Mouse (Mus musculus): ENCODE data around the gene Rplp2.
"Not testable (repeated sequence)": the region's sequence is repeated elsewhere in the genome, so short reads cannot be mapped to it uniquely, and the experiment has no call there.

Gene Rplp2

GRCm38 (mm10) chr7:141435856-141436522 is 11.2 kb upstream of the Rplp2 start:
- H3K36me3 ChIP-seq (ENCODE audit: control insufficient read depth, insufficient read depth, low read length, poor library complexity, severe bottlenecking) = peaks cover 5% of the 10 kb centered on the region
- no peak for DNase-seq (ENCODE audit: low read depth, low spot score)

GRCm38 (mm10) chr7:141436523-141436892 is 10.7 kb upstream of the Rplp2 start:
- H3K27me3 ChIP-seq (ENCODE audit: control insufficient read depth, insufficient read depth, low read length, poor library complexity, severe bottlenecking) = no peaks in the 10 kb centered on the region
- DNase-seq (ENCODE audit: low read depth, low spot score) = no peak
- peaks cover 5% of the 10 kb centered on the region for H3K36me3 ChIP-seq (ENCODE audit: control insufficient read depth, insufficient read depth, low read length, poor library complexity, severe bottlenecking)

More at GRCm38 (mm10) chr7:141435856-141436522, 11.2 kb upstream of the Rplp2 start:
- H3K27me3 ChIP-seq (ENCODE audit: control insufficient read depth, insufficient read depth, low read length, poor library complexity, severe bottlenecking) = no peaks in the 10 kb centered on the region

- DNase-seq (ENCODE audit: low read depth, low spot score) = peak; percentile 81
- H3K36me3 ChIP-seq (ENCODE audit: control insufficient read depth, insufficient read depth, low read length, poor library complexity, severe bottlenecking) = peaks cover 1% of the 10 kb centered on the region
- H3K27me3 ChIP-seq (ENCODE audit: control insufficient read depth, insufficient read depth, low read length, poor library complexity, severe bottlenecking) = no peaks in the 10 kb centered on the region
These were observed 9.7 kb upstream of the Rplp2 start, which contains the start of gene Slc25a22 for GRCm38 (mm10) chr7:141437178-141438120. TSS of gene Slc25a22 (minus strand) at chr7:141437892.

- Histone ChIP-seq H3K27me3 (ENCODE audit: control insufficient read depth, insufficient read depth, low read length, poor library complexity, severe bottlenecking) (no peaks in the 10 kb centered on the region), H3K36me3 (ENCODE audit: control insufficient read depth, insufficient read depth, low read length, poor library complexity, severe bottlenecking) (no peaks in the 10 kb centered on the region; the same call in 1 of the 2 replicates)
- DNase-seq (ENCODE audit: low read depth, low spot score) = no peak
These were observed 8.8 kb upstream of the Rplp2 start for GRCm38 (mm10) chr7:141438201-141438968.

- H3K27me3 ChIP-seq (ENCODE audit: control insufficient read depth, insufficient read depth, low read length, poor library complexity, severe bottlenecking) = no peaks in the 10 kb centered on the region
- DNase-seq (ENCODE audit: low read depth, low spot score) = no peak
- H3K36me3 ChIP-seq (ENCODE audit: control insufficient read depth, insufficient read depth, low read length, poor library complexity, severe bottlenecking) = no peaks in the 10 kb centered on the region
These were observed 8.0 kb upstream of the Rplp2 start for GRCm38 (mm10) chr7:141439140-141439679.

GRCm38 (mm10) chr7:141439811-141440210 is 7.4 kb upstream of the Rplp2 start:
- Histone ChIP-seq H3K36me3 (ENCODE audit: control insufficient read depth, insufficient read depth, low read length, poor library complexity, severe bottlenecking) (no peaks in the 10 kb centered on the region), H3K27me3 (ENCODE audit: control insufficient read depth, insufficient read depth, low read length, poor library complexity, severe bottlenecking) (no peaks in the 10 kb centered on the region)
- DNase-seq (ENCODE audit: low read depth, low spot score) = no peak

GRCm38 (mm10) chr7:141440613-141441012 is 6.6 kb upstream of the Rplp2 start:
- Histone ChIP-seq H3K36me3 (ENCODE audit: control insufficient read depth, insufficient read depth, low read length, poor library complexity, severe bottlenecking) (no peaks in the 10 kb centered on the region), H3K27me3 (ENCODE audit: control insufficient read depth, insufficient read depth, low read length, poor library complexity, severe bottlenecking) (no peaks in the 10 kb centered on the region)
- DNase-seq (ENCODE audit: low read depth, low spot score) = peak; percentile 72

GRCm38 (mm10) chr7:141441460-141441859 is 5.7 kb upstream of the Rplp2 start:
- Histone ChIP-seq H3K27me3 (ENCODE audit: control insufficient read depth, insufficient read depth, low read length, poor library complexity, severe bottlenecking) (no peaks in the 10 kb centered on the region), H3K36me3 (ENCODE audit: control insufficient read depth, insufficient read depth, low read length, poor library complexity, severe bottlenecking) (no peaks in the 10 kb centered on the region)
- DNase-seq (ENCODE audit: low read depth, low spot score) = no peak

GRCm38 (mm10) chr7:141442199-141442598 is 5.0 kb upstream of the Rplp2 start:
- DNase-seq (ENCODE audit: low read depth, low spot score) = no peak
- H3K36me3 ChIP-seq (ENCODE audit: control insufficient read depth, insufficient read depth, low read length, poor library complexity, severe bottlenecking) = no peaks in the 10 kb centered on the region
- H3K27me3 ChIP-seq (ENCODE audit: control insufficient read depth, insufficient read depth, low read length, poor library complexity, severe bottlenecking) = no peaks in the 10 kb centered on the region

- H3K27me3 ChIP-seq (ENCODE audit: control insufficient read depth, insufficient read depth, low read length, poor library complexity, severe bottlenecking) = no peaks in the 10 kb centered on the region
- H3K36me3 ChIP-seq (ENCODE audit: control insufficient read depth, insufficient read depth, low read length, poor library complexity, severe bottlenecking) = no peaks in the 10 kb centered on the region
- no peak for DNase-seq (ENCODE audit: low read depth, low spot score)
These were observed 3.9 kb upstream of the Rplp2 start for GRCm38 (mm10) chr7:141443081-141443821.

- Histone ChIP-seq H3K27me3 (ENCODE audit: control insufficient read depth, insufficient read depth, low read length, poor library complexity, severe bottlenecking) (no peaks in the 10 kb centered on the region), H3K36me3 (ENCODE audit: control insufficient read depth, insufficient read depth, low read length, poor library complexity, severe bottlenecking) (peaks cover 3% of the 10 kb centered on the region; the same call in 1 of the 2 replicates)
- peak; percentile 53 for DNase-seq (ENCODE audit: low read depth, low spot score)
These were observed 3.3 kb upstream of the Rplp2 start, which contains the start of gene Pidd1 for GRCm38 (mm10) chr7:141443828-141444237. TSS of gene Pidd1 (minus strand) at chr7:141444025.

GRCm38 (mm10) chr7:141446374-141446773 is 796 bp upstream of the Rplp2 start:
- H3K36me3 ChIP-seq (ENCODE audit: control insufficient read depth, insufficient read depth, low read length, poor library complexity, severe bottlenecking) = peaks cover 11% of the 10 kb centered on the region
- not testable (repeated sequence) for DNase-seq (ENCODE audit: low read depth, low spot score); H3K27me3 ChIP-seq (ENCODE audit: control insufficient read depth, insufficient read depth, low read length, poor library complexity, severe bottlenecking)

GRCm38 (mm10) chr7:141451928-141452327 is 4.8 kb downstream of the Rplp2 start:
- no peaks in the 10 kb centered on the region for H3K27me3 ChIP-seq (ENCODE audit: control insufficient read depth, insufficient read depth, low read length, poor library complexity, severe bottlenecking)
- no peak for DNase-seq (ENCODE audit: low read depth, low spot score)
- H3K36me3 ChIP-seq (ENCODE audit: control insufficient read depth, insufficient read depth, low read length, poor library complexity, severe bottlenecking) = peaks cover 11% of the 10 kb centered on the region

GRCm38 (mm10) chr7:141453636-141454035 is 6.5 kb downstream of the Rplp2 start:
- H3K27me3 ChIP-seq (ENCODE audit: control insufficient read depth, insufficient read depth, low read length, poor library complexity, severe bottlenecking) = no peaks in the 10 kb centered on the region

More at GRCm38 (mm10) chr7:141453636-141454035, 6.5 kb downstream of the Rplp2 start:
- no peak for DNase-seq (ENCODE audit: low read depth, low spot score)
- H3K36me3 ChIP-seq (ENCODE audit: control insufficient read depth, insufficient read depth, low read length, poor library complexity, severe bottlenecking) = peaks cover 13% of the 10 kb centered on the region
